Mouse (Mus musculus): ENCODE measurements around the gene Sfxn3.

The Sfxn3 gene

GRCm38 (mm10) chr19:45047935-45048643, 786 bp downstream of the Sfxn3 start:
- DNase-seq: no peak

- no peak for DNase-seq
Measured at GRCm38 (mm10) chr19:45048644-45049365, 1.5 kb downstream of the Sfxn3 start.

DNA sequence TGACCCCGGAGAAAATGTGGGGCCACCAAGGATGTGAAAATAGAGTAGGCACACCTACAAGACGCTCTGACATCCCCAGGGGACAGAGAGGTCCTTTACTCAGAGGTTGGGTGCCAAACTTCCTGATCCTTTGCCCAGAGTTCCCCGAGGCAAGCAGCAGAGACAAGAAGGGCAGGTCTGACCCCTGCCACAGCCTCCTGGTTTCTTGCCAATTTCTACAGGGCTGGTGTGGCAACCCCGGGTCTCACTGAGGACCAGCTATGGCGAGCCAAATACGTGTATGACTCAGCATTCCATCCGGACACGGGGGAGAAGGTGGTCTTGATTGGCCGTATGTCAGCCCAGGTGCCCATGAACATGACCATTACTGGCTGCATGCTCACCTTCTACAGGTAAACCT, 2.2 kb downstream of the Sfxn3 start:
- DNase-seq: no peak

GRCm38 (mm10) chr19:45053451-45053850, 6.1 kb downstream of the Sfxn3 start:
- no peak for DNase-seq

- DNase-seq: no peak
Measured at GRCm38 (mm10) chr19:45054892-45055690, 7.8 kb downstream of the Sfxn3 start.

DNA sequence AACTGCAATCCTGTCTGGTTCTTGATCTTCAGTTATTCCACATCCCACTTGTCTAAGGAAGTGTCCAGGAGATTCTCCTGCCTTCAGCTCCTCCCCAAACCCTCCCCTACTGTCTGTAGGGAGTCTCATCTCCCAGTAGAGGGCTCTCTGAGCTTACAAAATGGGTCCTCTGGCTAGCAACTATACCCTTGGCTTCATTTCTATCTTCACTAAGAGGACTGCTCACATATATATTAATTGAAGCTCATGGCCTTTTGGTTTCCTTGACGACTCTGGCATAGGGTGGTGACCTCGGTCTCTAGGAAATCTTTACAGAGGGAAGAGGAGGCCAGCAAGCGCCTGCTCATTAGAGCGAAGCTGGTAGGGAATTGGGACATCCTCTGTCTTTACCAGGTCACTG, 9.1 kb downstream of the Sfxn3 start:
- no peak for DNase-seq

DNA sequence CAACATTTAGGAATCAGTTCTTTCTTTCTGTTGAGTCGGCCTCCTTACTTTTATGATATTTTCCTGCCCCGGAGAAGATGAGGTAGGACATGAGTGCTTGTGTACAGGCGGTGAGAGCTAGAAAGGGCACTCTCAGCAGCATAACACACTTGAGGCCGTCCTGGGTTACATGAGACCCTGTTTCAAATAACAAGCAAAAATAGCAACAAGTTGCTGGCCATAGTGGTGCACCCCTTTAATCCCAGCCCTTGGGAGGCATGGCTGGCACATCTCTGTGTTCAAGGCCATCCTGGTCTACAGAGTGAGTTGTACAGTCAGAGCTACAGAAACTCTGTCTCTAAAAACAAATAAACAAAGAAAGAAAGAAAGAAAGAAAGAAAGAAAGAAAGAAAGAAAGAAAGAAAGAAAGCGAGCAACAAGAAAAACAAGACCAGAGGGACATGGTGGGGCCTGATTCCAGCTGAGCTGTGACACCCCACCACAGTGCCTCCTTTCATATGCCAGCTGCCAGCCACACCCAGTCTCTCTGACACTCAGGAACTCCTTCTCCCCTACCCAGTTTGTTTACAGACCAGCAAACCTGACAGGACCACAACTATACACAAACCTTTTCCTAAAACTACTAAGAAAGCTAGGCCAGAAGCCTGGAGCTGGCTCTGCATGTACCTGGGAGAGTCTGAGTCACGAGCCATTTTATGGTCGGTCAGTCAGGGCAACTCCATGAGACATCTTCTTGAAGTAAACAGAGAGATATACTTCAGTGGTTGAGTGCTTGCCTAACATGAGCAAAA, 9.8 kb downstream of the Sfxn3 start:
- no peak for DNase-seq

GRCm38 (mm10) chr19:45057724-45058112, 10.4 kb downstream of the Sfxn3 start:
- DNase-seq: peak; percentile 36

DNA sequence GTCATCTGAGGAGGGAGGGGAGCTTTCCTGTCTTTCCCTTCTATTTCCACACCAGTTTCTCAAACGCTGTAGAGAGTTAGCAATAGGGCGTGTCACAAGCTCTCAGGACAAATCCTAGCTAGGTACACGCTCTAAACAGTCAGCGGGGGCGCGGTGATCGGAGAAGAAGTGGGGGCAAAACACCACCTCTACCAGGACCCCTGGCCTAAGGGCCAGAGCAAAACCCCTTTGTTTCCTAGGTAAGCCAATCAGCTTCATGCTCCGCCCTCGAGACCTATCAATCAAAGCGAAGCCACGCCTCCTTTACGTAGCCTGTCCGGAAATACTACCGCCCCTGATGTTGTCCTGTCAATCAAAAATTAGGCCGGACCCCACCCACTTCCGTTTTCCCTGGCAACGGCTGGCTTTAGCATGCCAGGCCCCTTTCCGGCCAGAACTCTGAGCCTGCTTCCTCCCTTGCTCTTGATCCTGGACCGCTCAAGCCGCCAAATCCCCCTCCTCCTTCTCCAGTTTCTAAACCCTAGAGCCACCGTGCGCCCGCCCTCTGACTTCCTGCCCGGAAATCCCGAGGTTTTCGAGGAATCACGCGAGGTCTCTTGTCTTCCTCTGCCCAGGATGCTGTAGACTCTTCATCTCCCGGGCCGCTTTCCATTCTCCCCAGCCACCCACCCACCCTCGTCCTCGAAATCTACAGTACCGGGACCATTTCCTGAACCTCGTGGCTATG, 11.0 kb downstream of the Sfxn3 start:
- DNase-seq: peak; percentile 96

DNA sequence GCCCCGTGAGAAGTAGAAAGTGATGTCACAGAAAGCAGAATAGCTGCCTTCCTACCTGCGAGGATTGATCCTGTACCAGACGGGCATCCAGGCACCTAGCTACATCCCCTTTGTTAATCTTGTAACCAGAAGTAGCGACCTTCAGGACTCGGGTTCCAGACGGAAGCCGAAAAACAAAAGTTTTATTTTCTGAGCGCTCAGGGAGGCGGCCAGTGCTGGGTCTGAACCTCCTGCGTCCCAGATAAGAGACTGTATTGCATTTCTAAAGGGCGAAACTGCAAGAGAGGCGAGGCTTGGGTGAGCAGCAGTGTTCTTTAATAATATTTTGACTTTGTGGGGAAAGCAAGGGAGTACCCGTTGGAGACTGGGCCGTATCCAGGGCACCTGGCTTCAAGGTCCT, 11.5 kb downstream of the Sfxn3 start:
- DNase-seq: no peak

DNA sequence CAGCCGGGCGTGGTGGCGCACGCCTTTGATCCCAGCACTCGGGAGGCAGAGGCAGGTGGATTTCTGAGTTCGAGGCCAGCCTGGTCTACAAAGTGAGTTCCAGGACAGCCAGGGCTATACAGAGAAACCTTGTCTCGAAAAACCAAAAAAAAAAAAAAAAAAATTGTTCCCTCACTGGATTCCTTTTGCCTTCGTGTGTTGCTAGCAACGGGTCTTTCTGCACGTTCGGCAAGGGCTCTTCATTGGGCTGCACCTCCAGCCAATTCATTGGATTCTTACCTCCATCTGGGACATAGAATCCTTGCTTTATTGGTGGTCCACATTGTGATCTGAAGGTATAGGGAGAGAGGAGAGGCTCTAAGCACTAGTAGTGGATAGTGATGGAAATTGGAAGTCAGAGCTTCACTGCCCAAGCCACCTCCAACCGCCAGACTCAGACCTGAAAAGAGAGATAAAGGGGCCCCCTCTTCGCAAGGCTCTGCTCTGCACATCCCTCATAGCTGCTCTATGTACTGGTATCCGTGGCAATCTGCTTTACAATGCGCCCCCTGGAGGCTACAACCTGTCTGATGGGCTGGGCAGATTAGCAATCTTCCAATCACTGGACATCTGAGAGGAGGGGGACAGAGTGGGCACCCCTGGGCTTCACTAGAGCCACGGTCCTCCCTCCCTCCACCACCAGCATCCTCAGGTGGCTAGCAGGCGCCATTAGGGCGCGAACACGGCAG, 16.4 kb downstream of the Sfxn3 start:
- peak; percentile 71 for DNase-seq

- no peak for DNase-seq
Measured at GRCm38 (mm10) chr19:45065226-45065625, 17.9 kb downstream of the Sfxn3 start.

DNA sequence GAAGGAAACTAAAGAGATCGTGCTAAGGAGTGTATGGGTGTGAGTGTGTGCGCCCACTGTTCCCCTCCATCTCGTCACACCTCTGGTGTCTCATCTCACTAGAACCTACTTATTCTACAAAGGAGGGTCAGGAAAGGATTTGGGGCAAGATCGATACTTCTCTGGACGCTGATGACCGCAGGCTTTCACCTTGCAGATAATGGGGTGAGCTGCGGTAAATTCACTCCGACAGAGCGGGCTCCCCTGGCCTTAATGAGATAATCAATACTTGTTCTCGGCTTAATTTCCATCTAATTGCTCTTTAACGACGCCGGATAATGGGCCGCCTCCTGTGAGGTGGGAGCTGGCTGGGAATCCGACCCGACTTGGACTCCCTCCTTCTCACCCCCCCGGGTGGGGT, 19.9 kb downstream of the Sfxn3 start:
- DNase-seq: no peak

DNA sequence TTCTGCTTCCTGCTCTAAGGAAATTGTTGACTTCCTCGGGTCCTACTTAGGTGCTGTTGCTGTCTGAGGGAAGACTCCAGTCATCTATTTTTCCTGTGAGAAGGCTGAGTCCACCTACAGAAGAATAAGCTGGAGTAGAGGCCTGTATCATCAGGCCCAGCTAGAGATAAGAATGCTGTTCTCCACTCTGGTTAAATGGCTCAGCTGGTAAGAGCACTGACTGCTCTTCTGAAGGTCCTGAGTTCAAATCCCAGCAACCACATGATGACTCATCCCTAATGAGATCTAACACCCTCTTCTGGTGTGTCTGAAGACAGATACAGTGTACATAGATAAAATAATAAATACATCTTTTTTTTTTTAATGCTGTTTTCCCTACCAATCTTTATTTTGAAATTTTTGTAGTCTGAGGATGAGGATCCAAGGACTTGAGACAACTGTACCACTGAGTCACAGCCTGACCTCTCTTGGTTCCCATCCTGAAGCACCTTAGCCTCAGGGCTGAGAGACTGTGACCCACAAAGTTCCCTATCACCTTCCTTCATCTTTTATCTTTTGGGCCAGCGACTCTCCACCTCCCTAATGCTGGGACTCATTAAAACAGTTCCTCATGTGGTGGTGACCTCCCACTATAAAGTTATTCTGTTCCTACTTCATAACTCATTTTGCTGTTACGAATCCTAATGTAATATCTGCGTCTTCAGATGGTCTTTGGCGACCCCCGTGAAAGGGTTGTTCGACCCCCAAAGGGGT, 20.6 kb downstream of the Sfxn3 start:
- DNase-seq: no peak

GRCm38 (mm10) chr19:45073871-45074542, 26.7 kb downstream of the Sfxn3 start:
- DNase-seq: peak; percentile 72

DNA sequence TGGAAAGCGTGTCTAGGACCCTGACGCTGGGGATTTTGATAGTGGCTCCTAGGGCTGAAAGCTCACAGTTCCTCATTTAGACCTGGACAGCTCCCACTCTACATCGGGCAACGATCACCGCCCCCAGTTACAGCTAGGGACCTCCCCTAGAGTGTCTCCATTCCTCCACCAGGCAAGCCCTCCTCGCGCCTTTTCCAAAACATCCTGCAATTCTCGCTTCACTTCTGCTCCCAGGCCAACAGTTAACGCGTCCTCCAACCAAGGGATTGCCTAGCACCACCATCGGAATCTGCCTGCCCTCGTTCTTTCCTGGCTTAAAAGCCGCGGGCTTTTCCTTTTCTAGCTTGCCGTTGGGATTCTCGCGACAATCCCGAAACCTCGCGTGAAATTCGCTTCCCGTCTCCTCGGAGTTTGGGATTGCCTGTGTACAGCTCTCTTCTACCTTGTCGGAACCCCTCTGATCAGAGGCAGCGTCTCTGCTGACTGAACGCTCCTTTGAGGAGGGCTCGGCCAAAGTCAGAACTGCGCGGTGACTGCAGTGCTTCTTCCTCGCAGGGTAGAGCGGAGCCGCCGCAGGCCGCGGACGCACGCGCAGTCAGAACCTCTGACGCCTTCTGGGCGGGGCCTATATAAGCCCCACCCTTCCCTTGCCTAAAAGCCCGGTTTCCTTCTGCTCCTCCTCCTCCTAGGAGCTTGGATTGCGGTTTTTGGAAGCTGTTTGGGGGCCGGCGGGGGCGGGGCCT, 27.4 kb downstream of the Sfxn3 start, which contains the start of gene Kazald1:
Gene Kazald1 (plus strand): TSS at position 662 of the 743 bp plus-strand sequence.
- peak; percentile 98 for DNase-seq

DNA sequence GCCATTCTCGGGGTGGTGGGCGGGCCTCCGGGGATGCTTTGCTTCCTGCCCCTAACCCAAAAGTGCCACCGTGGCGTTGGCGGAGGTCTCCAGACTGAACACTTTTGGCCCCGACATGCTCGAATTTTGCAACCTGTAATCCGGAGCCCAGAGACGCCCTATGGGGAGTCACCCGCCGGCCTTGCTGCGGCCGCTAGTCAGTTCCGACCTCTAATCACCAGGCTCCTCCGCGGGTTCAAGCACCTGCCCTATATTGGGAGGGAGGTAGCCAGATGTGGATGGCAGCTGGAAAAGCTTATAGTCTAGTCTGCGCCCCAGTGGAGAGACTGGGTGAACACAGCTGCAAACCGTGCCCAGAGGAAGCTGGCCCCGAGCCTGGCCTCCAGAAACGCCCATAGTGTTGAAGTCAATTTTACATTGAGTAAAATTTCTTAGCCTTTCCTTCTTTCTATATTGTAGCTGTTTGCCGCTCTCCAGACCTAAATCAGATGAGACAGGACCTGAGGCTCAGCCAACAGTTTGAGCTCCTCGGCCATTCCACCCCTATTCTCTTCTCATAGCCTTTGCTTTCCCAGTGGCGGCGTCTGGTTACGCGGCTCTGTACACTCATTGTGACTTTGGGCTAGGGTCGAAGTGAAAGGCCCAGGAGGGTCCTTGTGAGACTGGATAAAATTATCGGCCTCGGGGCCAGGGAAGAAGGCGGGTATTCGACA, 28.2 kb downstream of the Sfxn3 start:
- DNase-seq: peak; percentile 8

DNA sequence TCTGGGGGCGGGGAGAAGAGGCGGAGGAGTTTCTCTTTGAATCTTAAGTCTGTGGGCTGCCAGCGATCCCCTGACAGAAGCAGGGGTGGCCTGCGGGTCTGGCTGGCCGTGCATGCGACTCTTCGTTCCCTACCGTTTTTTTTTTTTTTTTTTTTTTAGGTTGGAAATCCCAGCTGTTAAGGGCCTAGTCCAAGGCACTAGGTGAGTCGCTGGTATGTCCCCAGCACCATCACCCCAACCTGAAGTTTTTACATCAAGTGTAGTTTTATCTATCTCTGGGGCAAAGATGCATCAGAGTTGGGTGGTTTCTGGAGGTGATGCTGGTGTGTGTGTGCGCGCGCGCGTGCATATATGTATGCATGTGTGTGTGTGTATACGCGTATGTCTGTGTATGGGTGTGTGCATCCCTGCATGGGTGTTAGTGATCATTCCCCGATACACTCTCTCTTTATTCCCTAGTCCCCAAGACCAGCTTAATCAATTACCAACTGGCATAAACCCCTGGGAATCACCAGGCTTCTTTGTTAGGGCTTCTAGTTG, 28.8 kb downstream of the Sfxn3 start:
- DNase-seq: no peak
